Mouse (Mus musculus): Measurements from ENCODE around the gene Ddah2.
"Not testable (repeated sequence)": the region's sequence is repeated elsewhere in the genome, so short reads cannot be mapped to it uniquely, and the experiment has no call there.

Ddah2 gene

DNA sequence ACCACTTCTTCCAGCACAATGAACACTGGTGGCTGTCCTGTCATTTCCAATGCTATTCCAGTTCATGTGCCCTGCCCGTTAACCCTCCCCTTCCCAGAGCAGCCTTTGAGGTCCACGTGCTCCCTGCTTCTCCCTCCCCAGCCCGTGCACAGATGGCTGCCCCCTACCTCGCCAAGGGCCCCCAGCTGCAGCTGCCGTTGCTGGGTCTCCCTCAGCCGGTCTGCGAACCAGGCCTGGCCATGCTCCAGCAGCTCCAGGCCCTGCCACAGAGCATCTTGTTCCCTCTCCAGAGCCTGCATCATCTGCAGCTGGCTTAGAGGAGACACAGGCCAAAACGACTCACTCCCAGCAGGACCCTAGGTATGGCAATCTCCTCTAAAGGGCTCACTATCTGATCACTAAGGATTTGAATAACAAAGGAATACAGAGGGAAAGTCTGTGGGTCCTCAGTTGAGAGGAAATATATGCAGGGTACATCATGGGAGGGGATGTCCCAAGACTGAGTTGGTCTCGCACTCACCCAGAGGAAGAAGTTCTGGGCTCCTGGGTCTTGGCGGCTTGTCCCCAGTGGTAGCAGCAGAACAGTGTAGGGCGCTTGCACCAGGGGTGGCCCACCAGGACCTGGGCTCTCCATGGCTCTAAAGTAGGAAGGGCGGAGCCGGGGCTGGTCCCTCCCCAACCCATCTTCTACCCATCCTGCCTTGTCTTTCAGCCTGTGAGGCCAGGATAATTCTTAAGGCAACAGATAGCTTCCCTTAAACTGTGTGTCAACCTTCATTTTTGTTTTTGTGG is 31.4 kb upstream of the Ddah2 start, which contains the start of gene Sapcd1:
Sapcd1 (minus strand) TSS at position 740 of the 792 bp plus-strand sequence.
- peak; percentile 63 for DNase-seq (ENCODE audit: low spot score)

DNA sequence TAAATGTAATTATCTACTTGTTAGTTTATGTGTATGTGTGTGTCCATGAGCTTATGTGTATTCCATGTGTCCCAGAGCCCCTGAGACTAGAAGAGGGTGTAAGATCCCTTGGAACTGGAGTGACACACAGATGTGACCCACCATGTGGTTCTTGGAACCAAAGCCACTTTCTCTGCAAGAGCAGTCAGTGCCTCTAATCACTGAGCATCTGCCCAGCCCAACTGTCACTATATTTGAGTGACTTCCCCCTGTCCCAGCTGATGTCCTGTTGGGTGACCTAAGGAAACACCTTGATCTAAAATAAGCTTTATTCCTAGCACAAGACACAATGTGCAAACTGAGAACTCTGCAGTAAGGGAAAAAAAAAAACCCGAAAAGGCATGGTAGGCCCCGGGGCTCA is 30.5 kb upstream of the Ddah2 start:
- DNase-seq (ENCODE audit: low spot score) = no peak

DNA sequence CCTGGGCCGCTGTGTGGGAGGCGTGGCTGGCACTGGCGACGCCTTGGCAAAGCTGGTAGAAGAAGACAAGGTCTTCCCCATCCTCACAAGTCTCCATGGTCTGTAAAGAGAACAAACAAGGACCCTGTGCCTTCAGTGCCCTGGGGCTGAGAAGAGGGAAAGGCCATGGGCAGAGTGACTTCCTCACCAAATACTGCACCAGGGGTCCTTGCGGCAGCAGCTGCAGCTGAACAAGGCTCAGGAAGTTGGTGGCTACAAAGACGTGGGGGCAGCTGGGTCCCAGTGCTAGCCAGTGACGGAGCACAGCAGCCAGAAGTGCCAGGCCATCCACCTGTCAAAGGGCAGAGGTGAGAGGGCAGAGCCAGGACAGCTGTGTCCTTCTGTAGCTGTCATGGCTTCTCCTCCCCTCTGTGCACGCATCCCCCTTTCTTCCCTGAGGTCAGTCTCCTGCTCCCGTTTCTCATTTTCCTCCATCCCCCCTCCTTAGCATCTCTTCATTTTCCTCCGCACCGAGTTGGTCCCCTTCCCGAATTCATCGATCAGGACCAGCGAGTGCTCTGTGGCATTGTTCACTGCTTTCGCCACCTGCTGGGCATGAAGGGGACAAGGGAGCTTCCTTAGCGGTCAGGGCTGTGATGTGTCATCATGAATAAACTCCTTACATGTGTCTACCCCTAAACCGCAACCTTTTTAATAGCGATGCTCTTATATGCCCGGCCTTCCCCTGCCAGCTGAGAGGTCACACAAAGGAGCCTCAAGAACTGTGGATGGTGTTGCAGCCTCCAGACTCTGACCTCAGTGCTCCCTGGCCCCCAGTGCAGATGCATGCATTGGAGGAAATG is 28.9 kb upstream of the Ddah2 start:
- no peak for DNase-seq (ENCODE audit: low spot score)

DNA sequence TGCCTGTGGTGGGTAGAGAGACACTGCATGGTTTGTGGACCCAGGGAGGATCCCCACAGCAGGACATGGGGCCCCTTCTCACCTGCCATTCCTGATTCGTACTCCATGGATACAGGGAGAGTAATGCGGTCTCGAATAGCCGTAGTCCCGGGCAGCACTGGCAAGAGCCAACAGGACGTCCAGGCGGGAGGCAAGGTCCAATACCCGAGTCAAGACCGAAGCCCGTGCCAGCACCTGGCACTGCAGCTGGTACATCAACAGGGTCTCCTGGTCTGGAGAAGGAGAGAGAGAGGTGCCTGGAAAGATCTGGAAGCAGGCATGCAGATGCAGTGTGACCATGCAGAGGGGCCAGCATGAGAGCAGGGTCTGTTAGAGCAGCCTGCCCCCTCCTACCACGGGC is 27.6 kb upstream of the Ddah2 start:
- DNase-seq (ENCODE audit: low spot score) = no peak

DNA sequence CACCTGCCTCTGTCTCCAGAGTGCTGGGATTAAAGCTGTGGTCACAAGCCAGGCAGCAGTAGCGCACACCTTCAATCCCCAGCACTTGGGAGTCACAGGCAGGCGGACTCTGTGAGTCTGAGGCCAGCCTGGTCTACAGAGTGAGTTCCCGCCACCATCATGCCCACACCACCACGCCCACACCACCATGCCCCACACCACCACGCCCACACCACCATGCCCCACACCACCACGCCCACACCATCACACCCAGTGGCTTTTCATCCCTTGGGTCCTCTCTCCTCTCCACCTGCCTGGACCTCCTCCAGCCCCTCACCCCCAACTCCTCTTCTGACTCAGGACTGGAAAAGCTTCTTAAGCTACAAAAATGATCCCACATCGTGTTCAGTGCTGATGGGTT is 27.0 kb upstream of the Ddah2 start:
- DNase-seq (ENCODE audit: low spot score) = no peak

DNA sequence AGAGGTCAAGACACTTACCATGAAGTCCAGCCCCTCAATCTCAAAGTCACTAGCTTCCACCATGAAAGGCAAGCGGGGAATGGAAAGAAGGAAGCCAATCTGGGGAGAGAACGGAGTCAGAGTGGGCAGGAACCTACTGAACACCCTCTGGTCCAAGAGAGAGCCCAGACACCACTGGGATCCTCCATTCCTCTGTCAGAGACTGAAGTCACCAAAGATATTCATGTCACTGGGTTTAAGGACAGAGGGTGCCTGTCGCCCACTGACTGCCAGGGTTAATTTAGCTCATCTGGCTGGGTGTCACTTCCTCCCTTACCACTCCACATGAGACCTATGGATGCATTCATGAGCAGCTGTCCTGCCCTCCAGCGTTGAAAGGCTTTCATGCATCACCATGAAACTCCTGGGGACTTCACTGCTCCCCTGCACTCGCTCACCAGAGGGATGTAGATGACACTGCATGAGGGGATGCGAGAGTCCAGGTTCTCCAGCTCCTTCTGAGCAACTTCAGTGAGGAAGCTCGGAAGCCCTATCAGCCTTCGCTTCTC is 26.4 kb upstream of the Ddah2 start:
- DNase-seq (ENCODE audit: low spot score) = no peak

DNA sequence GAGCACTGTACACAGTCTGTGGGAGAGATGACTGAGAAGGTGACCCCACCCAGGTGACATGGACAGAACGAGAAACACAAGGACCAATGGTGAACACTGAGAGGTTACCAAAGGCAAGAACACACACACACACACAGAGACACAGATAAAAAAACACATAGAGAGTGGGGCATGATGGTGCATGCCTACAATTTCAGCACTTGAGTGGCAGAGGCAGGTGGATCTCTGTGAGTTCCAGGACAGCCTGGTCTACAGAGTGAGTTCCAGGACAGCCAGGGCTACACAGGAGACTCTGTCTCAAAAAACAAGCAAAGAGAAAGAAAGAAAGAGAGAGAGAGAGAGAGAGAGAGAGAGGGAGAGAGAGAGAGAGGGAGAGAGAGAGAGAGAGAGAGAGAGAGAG is 25.1 kb upstream of the Ddah2 start:
- DNase-seq (ENCODE audit: low spot score) = not testable (repeated sequence)

DNA sequence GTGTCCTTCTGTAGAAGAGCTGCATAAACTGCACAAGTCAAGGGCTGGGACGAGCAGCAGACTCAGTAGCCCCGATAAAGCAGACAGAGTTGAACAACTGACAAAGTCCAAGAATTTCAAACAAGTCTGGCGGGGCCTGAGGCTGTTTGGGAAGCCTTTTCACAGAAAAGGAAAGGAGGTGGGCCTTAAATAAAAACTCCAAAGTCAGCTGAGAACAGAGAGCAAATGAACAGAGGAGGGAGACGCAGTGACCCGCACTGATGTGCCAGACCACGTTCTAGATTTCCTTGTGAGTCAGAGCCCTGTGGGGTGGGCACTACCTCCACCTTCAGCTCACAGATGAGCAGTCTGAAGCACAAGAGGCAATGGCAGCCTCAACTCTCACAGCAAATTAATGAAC is 23.9 kb upstream of the Ddah2 start:
- no peak for DNase-seq (ENCODE audit: low spot score)

DNA sequence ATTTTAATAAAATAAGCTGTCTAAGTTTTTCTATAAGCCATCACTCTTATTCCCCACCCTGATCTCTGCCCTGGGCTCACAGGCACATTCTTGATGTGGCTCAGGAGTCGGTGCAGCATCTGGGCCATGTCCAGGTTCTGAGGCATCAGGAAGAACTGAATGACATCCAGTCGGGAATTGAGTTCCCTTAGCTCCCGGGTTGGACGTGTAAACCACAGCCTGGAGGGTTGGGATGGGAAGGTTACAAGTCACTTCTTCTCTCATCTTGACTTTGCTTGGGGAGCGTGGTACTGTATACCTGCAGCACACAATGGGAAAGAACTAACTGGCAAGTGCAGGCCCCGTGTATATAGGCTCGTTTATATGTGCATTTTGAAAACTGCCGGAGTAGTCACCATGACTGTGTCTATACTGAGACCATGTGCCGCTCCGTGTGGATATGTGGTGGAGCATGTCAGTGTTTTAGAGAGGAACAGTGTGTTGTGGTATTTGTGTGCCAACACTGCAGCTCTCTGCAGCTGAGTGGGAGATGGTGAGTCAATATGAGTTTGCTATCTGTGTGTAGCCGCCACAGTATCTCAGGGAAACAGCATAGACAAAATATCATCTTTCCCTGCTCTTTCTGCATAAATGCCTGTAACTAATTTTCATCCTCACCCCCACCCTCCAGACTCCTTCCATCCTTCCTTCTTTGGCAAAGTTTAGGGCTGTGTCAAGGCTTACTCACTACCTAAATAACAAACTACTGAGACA is 19.5 kb upstream of the Ddah2 start:
- no peak for DNase-seq (ENCODE audit: low spot score)

DNA sequence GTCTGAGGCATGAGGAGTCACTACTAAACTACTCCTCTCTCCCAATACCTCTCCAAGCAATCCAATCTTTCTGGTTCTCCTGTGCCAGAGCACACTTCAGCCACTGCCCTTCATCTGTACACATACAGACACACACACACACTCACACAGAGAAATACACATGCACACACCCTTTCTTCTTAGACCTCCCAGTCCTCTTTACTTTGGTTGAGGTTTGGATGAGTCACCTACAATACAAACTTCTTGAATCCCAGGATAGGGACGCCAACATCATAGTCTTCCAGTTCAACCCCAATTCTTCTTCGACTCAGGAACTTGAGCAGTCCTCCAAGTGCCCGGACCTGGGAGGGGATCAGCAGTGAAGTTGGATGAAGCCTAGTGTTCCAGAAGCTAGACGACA is 15.0 kb upstream of the Ddah2 start:
- no peak for DNase-seq (ENCODE audit: low spot score)

DNA sequence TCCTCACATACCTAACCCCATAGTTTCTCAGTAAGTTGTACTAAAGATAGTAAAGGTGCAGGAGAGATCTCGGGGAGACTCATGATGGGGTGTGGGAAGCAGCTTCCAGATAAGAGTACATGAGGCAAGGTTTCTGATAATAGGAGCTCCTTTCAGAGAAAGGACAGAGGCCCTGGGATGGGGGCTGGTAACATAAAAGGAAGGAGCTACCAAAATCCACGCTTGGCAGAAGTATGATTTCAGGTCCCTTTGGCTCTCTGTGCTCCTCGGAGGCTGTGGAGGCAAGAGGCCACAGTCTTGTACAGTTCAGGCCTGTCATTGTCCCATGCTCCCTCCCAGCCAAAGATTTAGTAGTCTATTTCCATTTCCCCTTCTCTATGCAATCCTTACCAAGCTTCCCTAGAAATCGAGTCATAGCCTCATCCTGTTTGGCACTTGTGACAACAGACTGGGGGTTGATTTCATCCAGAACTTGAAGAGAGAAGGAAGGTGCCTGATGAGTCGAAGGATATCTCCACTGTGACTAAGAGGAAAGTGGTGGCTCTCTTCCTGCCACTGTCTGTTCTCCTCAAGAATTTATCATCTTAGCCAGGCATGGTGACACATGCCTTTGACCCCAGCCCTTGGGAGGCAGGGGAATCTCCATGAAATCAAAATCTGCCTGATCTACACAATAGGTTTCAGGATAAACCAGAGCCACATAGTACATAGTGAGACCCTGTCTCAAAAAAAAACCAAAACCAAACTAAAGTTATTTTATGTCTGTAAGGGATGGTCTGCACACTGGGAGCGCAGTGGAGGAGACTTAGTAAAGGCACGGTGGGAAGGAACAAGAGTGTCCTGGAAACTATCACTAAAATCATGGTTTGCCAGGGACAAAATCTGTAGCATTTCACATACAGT is 13.7 kb upstream of the Ddah2 start:
- no peak for DNase-seq (ENCODE audit: low spot score)

DNA sequence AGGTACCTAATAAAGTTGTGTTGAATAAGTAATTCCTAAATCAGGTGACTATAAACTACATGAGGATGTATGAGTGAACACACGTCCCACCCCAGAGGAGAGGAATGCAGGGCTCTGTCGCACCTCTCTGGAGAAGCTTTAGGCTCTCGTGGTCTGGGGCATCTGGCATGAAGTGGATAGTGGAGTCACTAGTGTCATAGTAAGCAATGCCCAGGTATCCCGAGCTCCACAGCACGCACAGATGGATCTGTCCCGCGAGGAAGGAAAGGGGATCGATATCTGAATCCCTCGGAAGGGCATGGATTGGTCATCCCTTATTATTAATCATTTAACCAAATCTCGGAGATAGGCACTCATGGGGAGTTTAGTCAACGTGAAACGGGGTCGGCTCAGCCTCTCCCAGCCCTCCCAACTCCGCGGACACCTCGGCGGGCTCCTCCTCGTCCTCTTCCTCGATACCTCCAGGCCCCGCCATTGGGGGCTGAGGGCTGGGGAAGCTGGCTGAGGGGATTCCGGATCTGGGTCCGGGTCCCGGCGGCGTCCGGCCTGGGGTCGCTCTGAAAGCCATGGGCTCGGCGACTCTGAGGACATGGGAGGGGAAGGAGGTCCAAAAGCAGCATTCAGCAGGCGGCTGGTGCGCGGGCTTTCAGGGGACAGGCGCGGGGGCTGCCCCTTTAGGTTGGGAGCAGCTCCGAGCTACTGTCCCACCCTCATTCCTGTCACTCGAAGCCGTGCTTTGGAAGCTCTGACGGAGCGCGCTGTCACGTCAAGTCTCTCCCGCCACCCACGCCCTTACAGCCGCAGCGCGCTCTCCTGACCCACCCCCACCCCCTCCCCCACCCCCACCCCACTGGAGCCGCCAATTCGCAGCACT is 12.8 kb upstream of the Ddah2 start:
- DNase-seq (ENCODE audit: low spot score) = no peak

DNA sequence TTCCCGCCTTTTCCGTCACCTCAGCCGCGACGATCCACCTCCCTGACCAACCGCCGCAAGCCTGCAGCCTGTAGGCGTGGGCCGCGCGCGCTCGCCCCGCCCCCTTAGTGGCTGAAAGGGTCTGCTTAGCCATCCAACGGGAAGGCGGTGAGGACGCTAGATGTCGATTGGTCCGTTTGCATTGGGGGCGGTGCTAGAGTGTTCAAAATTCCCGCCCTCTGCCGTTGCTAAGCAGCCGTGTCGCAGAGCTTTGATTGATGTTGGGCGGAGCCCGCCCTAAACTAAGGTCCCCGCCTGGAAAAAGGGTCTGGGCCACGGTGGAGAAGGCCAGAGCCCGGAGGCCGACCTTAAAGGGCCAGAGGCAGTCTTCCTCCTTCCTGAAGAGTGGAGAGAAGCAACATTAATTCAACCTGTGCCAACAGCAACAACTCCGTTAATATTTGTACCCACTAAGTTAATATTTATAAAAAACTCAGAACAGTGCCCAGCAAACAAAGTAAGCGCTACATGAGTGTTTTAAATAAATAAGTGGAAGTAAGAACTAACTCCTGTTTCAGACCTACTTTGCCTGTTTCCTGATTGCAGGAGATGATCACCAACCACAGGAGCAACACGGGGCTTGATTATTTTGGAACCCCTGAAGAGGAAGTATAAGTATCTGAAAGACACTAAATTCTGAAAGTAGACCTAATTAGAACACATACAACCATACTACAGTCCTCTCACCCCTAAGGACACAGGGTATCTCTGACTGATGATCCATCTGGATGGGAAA is 12.0 kb upstream of the Ddah2 start, which contains the start of gene Msh5:
Msh5 (minus strand) TSS at position 65 of the 775 bp plus-strand sequence.
- peak; percentile 95 for DNase-seq (ENCODE audit: low spot score)

DNA sequence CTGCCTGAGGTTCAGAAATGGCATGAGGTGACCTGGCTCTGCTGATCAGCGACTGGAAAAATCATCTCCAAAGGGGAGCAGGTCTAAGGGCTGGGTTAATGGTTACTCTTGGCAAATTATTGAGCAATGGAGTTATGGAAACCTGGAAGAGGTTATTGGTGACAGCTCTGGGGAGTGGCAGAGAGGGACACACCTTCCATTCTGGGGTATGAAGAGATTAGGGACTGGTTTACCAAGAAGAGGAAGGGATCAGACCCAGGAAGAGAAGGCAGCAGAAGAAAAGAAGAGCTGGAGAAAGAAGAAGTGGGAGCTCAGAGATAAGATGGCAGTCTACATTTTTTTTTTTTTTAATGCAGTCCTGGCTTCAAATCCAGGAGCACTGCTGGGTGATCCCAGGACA is 11.1 kb upstream of the Ddah2 start:
- no peak for DNase-seq (ENCODE audit: low spot score)

DNA sequence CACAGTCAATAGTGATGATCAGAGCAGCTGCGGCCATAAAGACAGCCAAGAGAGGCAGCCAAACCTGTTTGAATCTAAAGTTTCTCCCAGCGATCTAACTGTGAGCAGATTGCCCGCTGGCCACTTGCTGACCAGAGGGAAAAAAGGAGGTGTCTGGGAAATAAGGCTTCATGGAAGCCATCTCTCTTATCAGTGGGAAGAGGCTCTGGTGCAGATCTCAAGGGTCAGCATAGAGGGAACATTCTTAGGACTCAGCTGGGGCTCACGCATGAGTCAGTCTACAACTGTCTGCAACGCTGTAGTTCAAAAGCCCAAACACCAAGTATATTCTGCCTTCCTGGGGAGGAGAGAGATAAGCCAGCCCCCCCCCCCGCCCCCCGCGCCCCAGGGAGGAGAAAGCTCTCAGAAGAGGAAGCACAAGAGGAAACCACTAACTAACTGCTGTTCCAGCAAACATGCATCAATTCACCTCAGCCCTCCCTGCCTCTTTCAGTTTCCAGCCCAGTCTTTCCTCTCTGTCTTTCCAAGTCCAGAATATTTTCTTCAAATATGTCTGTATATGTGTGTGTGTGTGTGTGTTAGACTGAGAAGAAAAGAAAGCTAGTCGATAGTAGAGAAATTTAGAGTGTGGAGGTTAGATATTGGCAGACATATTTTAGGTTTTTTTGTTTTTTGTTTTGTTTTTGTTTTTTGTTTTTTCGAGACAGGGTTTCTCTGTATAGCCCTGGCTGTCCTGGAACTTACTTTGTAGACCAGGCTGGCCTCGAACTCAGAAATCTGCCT is 10.5 kb upstream of the Ddah2 start:
- no peak for DNase-seq (ENCODE audit: low spot score)

DNA sequence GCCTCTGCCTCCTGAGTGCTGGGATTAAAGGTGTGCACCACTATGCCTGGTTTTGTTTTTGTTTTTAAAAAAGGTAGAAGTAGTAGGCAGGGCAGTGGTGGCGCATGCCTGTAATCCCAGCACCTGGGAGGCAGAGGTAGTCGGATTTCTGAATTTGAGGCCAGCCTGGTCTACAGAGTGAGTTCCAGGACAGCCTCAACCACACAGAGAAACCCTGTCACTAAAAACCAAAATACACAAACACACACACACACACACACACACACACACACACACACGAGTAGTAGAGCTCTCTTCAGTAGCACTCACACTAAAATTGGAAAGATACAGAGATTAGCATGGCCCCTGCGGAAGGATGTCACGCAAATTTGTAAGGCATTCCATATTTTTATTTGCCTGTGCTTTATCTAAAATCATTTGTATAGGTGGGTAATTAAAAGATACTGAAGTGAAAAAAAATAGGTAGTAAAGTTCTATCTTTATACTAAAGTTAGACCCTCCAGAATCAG is 9.8 kb upstream of the Ddah2 start:
- DNase-seq (ENCODE audit: low spot score) = no peak

DNA sequence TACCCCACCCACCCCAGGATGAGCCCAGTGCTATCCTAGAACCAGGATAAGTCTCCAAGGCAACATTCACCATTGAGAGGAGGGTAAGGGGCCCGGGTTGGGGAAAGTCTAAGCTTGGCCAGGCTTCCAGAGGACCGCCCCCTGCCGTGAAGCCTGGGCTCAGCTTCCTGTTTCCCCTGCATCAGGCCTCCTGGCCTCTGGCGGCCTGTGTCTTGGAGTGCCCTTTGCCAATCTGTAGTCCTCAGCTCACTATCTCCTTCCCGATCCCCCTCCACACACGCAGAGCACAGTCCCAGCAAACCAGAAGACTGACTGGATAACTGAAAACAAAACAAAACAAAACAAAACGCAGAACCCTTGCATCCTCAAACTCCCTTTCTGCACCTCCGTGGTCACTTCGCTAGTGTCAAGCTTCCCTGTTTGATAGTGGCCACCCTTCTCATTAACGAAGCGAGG is 9.2 kb upstream of the Ddah2 start, which contains the start of gene Clic1:
Clic1 (plus strand) TSS at position 406 of the 456 bp plus-strand sequence.
- DNase-seq (ENCODE audit: low spot score) = peak; percentile 88

DNA sequence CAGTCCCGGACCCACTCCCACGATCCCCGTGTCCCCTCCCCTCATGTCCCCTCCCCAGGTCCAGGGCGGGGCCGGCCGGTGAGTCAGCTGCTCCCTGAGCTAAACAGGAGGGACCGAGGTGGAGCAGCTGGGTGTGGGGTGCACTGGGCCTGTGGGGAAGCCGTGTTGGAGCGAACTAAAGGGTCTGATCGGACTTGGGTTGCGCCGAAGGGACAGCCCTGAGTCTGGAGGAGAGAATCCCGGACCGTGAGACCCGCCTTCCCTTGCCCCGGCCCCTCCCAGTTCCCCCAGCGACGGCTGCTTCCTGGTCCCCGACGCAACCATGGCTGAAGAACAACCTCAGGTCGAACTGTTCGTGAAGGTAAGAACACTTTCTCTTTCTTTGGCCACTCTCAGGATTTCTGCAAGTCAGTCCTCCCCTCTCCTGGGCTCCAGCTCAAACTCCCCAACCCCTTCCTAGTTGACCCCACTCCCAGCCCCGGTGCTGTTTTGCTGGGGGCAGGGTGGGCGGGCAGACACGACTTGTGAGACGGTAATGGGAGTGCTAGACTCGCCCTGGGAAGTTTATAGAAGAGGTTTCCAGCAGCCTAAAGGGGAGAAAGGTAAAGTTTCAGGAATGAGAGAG is 8.6 kb upstream of the Ddah2 start:
- peak; percentile 72 for DNase-seq (ENCODE audit: low spot score)

Measured in MN1 (cell line).